Mouse (Mus musculus): ENCODE data around the gene Cma2.
"Not testable (repeated sequence)": the region's sequence is repeated elsewhere in the genome, so short reads cannot be mapped to it uniquely, and the experiment has no call there.

The Cma2 gene

DNA sequence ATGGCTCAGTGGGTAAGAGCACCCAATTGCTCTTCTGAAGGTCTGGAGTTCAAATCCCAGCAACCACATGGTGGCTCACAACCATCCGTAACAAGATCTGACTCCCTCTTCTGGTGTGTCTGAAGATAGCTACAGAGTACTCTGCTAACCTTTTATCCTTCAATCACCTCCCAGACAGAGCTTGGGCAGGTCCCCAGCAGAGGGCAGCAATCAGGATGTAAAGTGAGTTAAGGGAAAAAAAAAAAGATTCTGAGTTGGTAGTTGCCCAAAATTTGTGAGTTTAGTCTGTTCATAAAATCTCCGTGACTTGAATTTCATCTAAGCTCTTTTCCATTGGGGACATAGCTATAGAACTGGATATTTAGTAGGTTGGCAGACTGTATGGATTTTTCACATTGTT lies 13.1 kb downstream of the Cma2 start:
- not testable (repeated sequence) for H3K27me3 ChIP-seq (ENCODE audit: control insufficient read depth, insufficient read depth, low read length, poor library complexity, severe bottlenecking); DNase-seq (ENCODE audit: low read depth, low spot score); H3K36me3 ChIP-seq (ENCODE audit: control insufficient read depth, insufficient read depth, low read length, poor library complexity, severe bottlenecking)

GRCm38 (mm10) chr14:55987464-55987863 lies 36.7 kb downstream of the Cma2 start:
- not testable (repeated sequence) for H3K36me3 ChIP-seq (ENCODE audit: control insufficient read depth, insufficient read depth, low read length, poor library complexity, severe bottlenecking); DNase-seq (ENCODE audit: low read depth, low spot score); H3K27me3 ChIP-seq (ENCODE audit: control insufficient read depth, insufficient read depth, low read length, poor library complexity, severe bottlenecking)

GRCm38 (mm10) chr14:56013147-56013546 lies 62.4 kb downstream of the Cma2 start:
- Histone ChIP-seq H3K36me3 (ENCODE audit: control insufficient read depth, insufficient read depth, low read length, poor library complexity, severe bottlenecking) (no peaks in the 10 kb centered on the region), H3K27me3 (ENCODE audit: control insufficient read depth, insufficient read depth, low read length, poor library complexity, severe bottlenecking) (no peaks in the 10 kb centered on the region)
- no peak for DNase-seq (ENCODE audit: low read depth, low spot score)

DNA sequence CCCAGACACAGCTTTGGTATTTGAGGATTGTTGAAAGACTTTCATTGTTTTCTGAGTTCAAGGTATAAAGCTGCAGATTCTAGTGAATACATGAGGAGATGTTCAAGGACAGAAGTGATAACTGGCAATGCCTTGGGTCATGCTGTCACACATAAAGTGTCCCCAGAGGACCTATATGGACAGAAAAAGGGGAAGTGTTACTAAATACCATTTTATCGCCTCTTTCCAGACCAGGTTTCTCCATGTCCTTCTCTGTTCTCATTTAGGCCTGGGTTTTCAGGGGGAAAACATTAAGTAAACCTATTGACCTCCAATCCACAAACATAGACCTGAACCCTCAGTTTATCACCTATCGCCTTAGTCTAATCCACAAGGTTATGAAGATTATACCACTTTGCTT lies 63.1 kb downstream of the Cma2 start:
- no peaks in the 10 kb centered on the region for H3K27me3 ChIP-seq (ENCODE audit: control insufficient read depth, insufficient read depth, low read length, poor library complexity, severe bottlenecking)
- no peak for DNase-seq (ENCODE audit: low read depth, low spot score)
- H3K36me3 ChIP-seq (ENCODE audit: control insufficient read depth, insufficient read depth, low read length, poor library complexity, severe bottlenecking): no peaks in the 10 kb centered on the region

DNA sequence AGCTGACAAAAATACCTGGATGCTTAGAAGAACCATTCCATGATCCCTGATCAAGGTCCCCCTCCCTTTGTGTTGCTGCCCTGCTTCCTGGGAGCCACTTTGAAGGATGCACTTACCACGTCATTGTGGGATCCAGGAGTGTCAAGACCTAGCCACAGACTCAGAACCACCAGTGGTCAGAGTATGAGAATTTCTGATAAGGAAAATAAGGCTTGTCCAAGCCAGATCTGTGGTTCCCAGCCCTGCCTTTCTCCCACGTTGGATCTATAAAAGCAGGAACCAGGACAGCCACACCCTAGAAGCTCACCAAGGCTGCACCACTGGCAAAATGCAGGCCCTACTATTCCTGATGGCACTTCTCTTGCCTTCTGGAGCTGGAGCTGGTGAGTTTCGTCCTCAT lies 66.9 kb downstream of the Cma2 start, which contains the start of gene Mcpt1:
TSS of gene Mcpt1 (plus strand) at position 301 of the 400 bp plus-strand sequence.
- not testable (repeated sequence) for H3K36me3 ChIP-seq (ENCODE audit: control insufficient read depth, insufficient read depth, low read length, poor library complexity, severe bottlenecking); H3K27me3 ChIP-seq (ENCODE audit: control insufficient read depth, insufficient read depth, low read length, poor library complexity, severe bottlenecking); DNase-seq (ENCODE audit: low read depth, low spot score)

DNA sequence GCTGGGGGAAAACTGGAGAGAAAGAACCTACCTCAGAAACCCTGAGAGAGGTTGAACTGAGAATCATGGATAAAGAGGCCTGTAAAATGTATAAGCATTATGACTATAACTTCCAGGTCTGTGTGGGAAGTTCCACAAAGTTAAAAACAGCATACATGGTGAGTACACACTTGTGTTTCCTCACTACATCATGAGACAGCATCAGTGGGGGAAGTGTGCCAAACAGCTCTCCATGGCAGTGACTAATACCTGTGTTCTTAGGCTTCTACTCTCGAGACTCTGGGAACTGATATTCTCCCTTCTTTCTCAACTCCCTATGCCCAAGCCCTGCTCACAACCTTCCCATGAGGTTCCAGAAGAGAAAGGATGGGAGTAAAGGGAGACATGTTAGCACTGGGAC lies 68.7 kb downstream of the Cma2 start:
- Histone ChIP-seq H3K27me3 (ENCODE audit: control insufficient read depth, insufficient read depth, low read length, poor library complexity, severe bottlenecking) (no peaks in the 10 kb centered on the region), H3K36me3 (ENCODE audit: control insufficient read depth, insufficient read depth, low read length, poor library complexity, severe bottlenecking) (no peaks in the 10 kb centered on the region)
- DNase-seq (ENCODE audit: low read depth, low spot score): no peak

- not testable (repeated sequence) for H3K36me3 ChIP-seq (ENCODE audit: control insufficient read depth, insufficient read depth, low read length, poor library complexity, severe bottlenecking); H3K27me3 ChIP-seq (ENCODE audit: control insufficient read depth, insufficient read depth, low read length, poor library complexity, severe bottlenecking); DNase-seq (ENCODE audit: low read depth, low spot score)
Measured at GRCm38 (mm10) chr14:56021305-56021704, 70.5 kb downstream of the Cma2 start.
